Mouse (Mus musculus) liver, embryonic 16.5 days (tissue): ENCODE measurements around the gene Vps13d. TPM values are rescaled to one million over a fixed set of nuclear protein-coding genes. Genes with fewer than 3 reads are reported as not detected.

Experiments
- polyA plus RNA-seq: library from polyadenylated mRNA; unstranded; fragments of >200 nt; fragmentation: Nextera tagmentation; extraction: Ambion mirVana; gene quantifications from 2 replicates; pipeline ENCODE4 v1.2.1, GENCODE M21; 2015

The Vps13d gene
- polyA plus RNA-seq, 1 experiment from 2014 or later, result 3.7 TPM

Other genes with a start within 250 kb of the Vps13d start
- gene Tnfrsf1b, start 51.9 kb upstream of the Vps13d start, polyA plus RNA-seq, result 8.8 and 10.3 TPM in 2 replicates
- 0.06 TPM in 1 of 2 replicates, not detected in the other for gene Tnfrsf8, start 120.2 kb upstream of the Vps13d start, polyA plus RNA-seq